Mouse (Mus musculus): ENCODE results near the gene Acnat2. TPM values are rescaled to one million over a fixed set of nuclear protein-coding genes. Genes with fewer than 3 reads are reported as not detected.
A peak's percentile ranks its signal among the peaks of the same experiment; 100 is the strongest.
"Not testable (repeated sequence)": the region's sequence is repeated elsewhere in the genome, so short reads cannot be mapped to it uniquely, and the experiment has no call there.

Gene Acnat2
- polyA plus RNA-seq (2015; fragmentation: Nextera tagmentation; extraction: Ambion mirVana): 8.7 and 13.6 TPM in 2 replicates

GRCm38 (mm10) chr4:49407957-49408356 is at the start of gene Acnat2:
Gene Acnat2, minus strand, starts transcription at chr4:49408151.
- H3K27ac ChIP-seq (ENCODE audit: low read depth); H3K9me3 ChIP-seq (ENCODE audit: low read length); H3K4me1 ChIP-seq (ENCODE audit: insufficient read depth); H3K27me3 ChIP-seq (ENCODE audit: insufficient read depth, low read length); H3K4me2 ChIP-seq (ENCODE audit: low read depth, low read length); H3K9ac ChIP-seq (replicated peaks); H3K4me3 ChIP-seq (ENCODE audit: low read depth, low read length); H3K36me3 ChIP-seq (replicated peaks; ENCODE audit: insufficient read depth, low read length); DNase-seq: not testable (repeated sequence)
- WGBS (ENCODE audit: insufficient replicate concordance): 66% methylated on average over 5 of the region's 5 CpGs
- peak; percentile 86 for ATAC-seq

GRCm38 (mm10) chr4:49456171-49456570 is 48.2 kb upstream of the Acnat2 start:
- Histone ChIP-seq H3K36me3 (replicated peaks; ENCODE audit: insufficient read depth, low read length) (no peaks in the 10 kb centered on the region), H3K4me1 (ENCODE audit: insufficient read depth) (peaks cover 5% of the 10 kb centered on the region; the same call in 1 of the 2 replicates), H3K4me2 (ENCODE audit: low read depth, low read length) (no peak overlapping the region), H3K9ac (replicated peaks) (no peak overlapping the region), H3K27me3 (ENCODE audit: insufficient read depth, low read length) (no peaks in the 10 kb centered on the region), H3K27ac (ENCODE audit: low read depth) (no peak overlapping the region), H3K9me3 (ENCODE audit: low read length) (no peaks in the 10 kb centered on the region), H3K4me3 (ENCODE audit: low read depth, low read length) (no peak overlapping the region)
- TF ChIP-seq EP300 (IDR thresholded peaks at IDR 0.05; ENCODE audit: low read depth): no peak
- no peak for TF ChIP-seq CTCF (IDR thresholded peaks at IDR 0.05; ENCODE audit: low read depth)
- 70% methylated on average over 2 of the region's 2 CpGs for WGBS (ENCODE audit: insufficient replicate concordance)
- DNase-seq: no peak
- no peak for ATAC-seq

GRCm38 (mm10) chr4:49451848-49452551 is 44.0 kb upstream of the Acnat2 start:
- no peak overlapping the region for H3K9ac ChIP-seq (replicated peaks)
- peaks cover 5% of the 10 kb centered on the region; the same call in 1 of the 2 replicates for H3K4me1 ChIP-seq (ENCODE audit: insufficient read depth)
- peak overlapping the region; percentile 76 for H3K27ac ChIP-seq (ENCODE audit: low read depth)
- 51% methylated on average over 1 of the region's 1 CpGs for WGBS (ENCODE audit: insufficient replicate concordance)
- no peak overlapping the region; the same call in 1 of the 2 replicates for H3K4me2 ChIP-seq (ENCODE audit: low read depth, low read length)
- no peaks in the 10 kb centered on the region for H3K9me3 ChIP-seq (ENCODE audit: low read length)
- DNase-seq: no peak
- ATAC-seq: peak; percentile 48
- TF ChIP-seq EP300 (IDR thresholded peaks at IDR 0.05; ENCODE audit: low read depth): no peak
- no peak for TF ChIP-seq CTCF (IDR thresholded peaks at IDR 0.05; ENCODE audit: low read depth)
- no peaks in the 10 kb centered on the region for H3K27me3 ChIP-seq (ENCODE audit: insufficient read depth, low read length)
- no peaks in the 10 kb centered on the region for H3K36me3 ChIP-seq (replicated peaks; ENCODE audit: insufficient read depth, low read length)
- H3K4me3 ChIP-seq (ENCODE audit: low read depth, low read length): no peak overlapping the region

GRCm38 (mm10) chr4:49451133-49451847 is 43.3 kb upstream of the Acnat2 start:
- H3K36me3 ChIP-seq (replicated peaks; ENCODE audit: insufficient read depth, low read length); DNase-seq; H3K9ac ChIP-seq (replicated peaks); H3K9me3 ChIP-seq (ENCODE audit: low read length); H3K4me3 ChIP-seq (ENCODE audit: low read depth, low read length); H3K4me1 ChIP-seq (ENCODE audit: insufficient read depth); H3K27me3 ChIP-seq (ENCODE audit: insufficient read depth, low read length); H3K4me2 ChIP-seq (ENCODE audit: low read depth, low read length): not testable (repeated sequence)
- peak overlapping the region; percentile 78 for H3K27ac ChIP-seq (ENCODE audit: low read depth)
- ATAC-seq: peak; percentile 81
- no CpG with 5 or more reads among the region's 1 CpGs for WGBS (ENCODE audit: insufficient replicate concordance)
- TF ChIP-seq EP300 (IDR thresholded peaks at IDR 0.05; ENCODE audit: low read depth): 0 out of 2 replicates have a peak, but pooled peaks have one; percentile 30

- H3K9me3 ChIP-seq (ENCODE audit: low read length); H3K4me1 ChIP-seq (ENCODE audit: insufficient read depth); H3K9ac ChIP-seq (replicated peaks); H3K4me3 ChIP-seq (ENCODE audit: low read depth, low read length); H3K27ac ChIP-seq (ENCODE audit: low read depth); DNase-seq; ATAC-seq; H3K36me3 ChIP-seq (replicated peaks; ENCODE audit: insufficient read depth, low read length); H3K27me3 ChIP-seq (ENCODE audit: insufficient read depth, low read length); H3K4me2 ChIP-seq (ENCODE audit: low read depth, low read length): not testable (repeated sequence)
- 64% methylated on average over 3 of the region's 3 CpGs for WGBS (ENCODE audit: insufficient replicate concordance)
Measured at GRCm38 (mm10) chr4:49436968-49437367, 29.0 kb upstream of the Acnat2 start.

GRCm38 (mm10) chr4:49410151-49410550 is 2.2 kb upstream of the Acnat2 start:
- not testable (repeated sequence) for H3K4me2 ChIP-seq (ENCODE audit: low read depth, low read length); H3K9me3 ChIP-seq (ENCODE audit: low read length); H3K36me3 ChIP-seq (replicated peaks; ENCODE audit: insufficient read depth, low read length); H3K9ac ChIP-seq (replicated peaks); DNase-seq; H3K27ac ChIP-seq (ENCODE audit: low read depth); H3K27me3 ChIP-seq (ENCODE audit: insufficient read depth, low read length); H3K4me1 ChIP-seq (ENCODE audit: insufficient read depth); H3K4me3 ChIP-seq (ENCODE audit: low read depth, low read length)
- WGBS (ENCODE audit: insufficient replicate concordance): 51% methylated on average over 2 of the region's 2 CpGs
- ATAC-seq: peak; percentile 49; the same call in 1 of the 2 replicates
